In the genomic region with DNA sequence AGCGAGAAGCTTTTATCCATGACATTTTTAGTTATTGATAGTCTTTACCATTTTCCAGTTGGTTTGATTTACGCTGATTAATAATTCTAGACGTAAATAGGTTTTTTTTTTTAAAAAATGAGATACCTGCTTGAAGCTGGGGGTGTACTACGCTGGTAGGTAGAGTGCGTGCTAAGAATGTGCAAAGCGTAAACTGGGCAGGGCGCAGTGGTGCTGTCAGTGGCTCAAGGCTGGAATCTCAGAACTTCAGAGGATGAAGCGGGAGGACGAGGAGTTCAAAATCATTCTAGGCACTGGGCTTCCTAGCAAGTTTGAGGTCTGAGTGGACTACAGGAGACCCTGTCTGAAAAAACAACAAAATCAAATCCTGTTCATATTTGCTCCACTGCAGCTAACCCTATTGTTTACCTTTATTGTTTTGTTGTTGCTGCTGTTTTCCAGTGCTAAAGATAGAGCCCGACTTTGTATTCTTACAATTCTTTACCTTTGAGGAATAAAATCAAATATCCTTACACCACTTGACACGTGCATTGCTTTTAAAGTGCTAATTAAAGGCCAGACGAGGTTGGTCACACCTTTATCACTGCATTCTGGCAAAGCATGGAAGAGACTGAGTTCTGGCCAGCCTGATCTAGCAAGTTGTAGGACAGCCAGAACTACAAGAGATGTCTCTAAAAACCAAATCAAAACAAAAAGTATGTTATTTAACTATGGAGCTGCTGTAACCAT, we compare ENCODE assay signal across 8 mouse cellular contexts. TPM values are rescaled to one million over a fixed set of nuclear protein-coding genes. Genes with fewer than 3 reads are reported as not detected.
A peak's percentile ranks its signal among the peaks of the same experiment; 100 is the strongest.
DNase-seq lines count a peak whose midpoint lies in the region; ATAC-seq and TF ChIP-seq lines count a peak whose summit lies in the region.

No protein-coding gene starts in this region.

- no peaks in the 10 kb centered on the region for H3K9me3 ChIP-seq in hindbrain, embryonic 14.5 days (ENCODE audit: control insufficient read depth, low read length)
- H3K9me3 ChIP-seq in neural tube, embryonic 13.5 days = no peaks in the 10 kb centered on the region

- H3K4me1 ChIP-seq in spleen, adult 2 months (ENCODE audit: control insufficient read depth, insufficient read depth, insufficient read length) = peaks cover 12% of the 10 kb centered on the region; the same call in 1 of the 2 replicates
- H3K4me1 ChIP-seq in hindbrain, embryonic 14.5 days (replicated peaks; ENCODE audit: control insufficient read depth, insufficient read depth, low read length) = peaks cover 18% of the 10 kb centered on the region
- peaks cover 11% of the 10 kb centered on the region for H3K4me1 ChIP-seq in liver, adult 2 months (ENCODE audit: control insufficient read depth, insufficient read depth, low read length)
- peaks cover 32% of the 10 kb centered on the region for H3K4me1 ChIP-seq in neural tube, embryonic 13.5 days (replicated peaks)

- no peak for DNase-seq in spleen, adult 2 months (ENCODE audit: low read depth in 1 of 2, low spot score in 2 of 2)
- DNase-seq in spleen, postnatal 10 days (ENCODE audit: low spot score in 2 of 2) = no peak
- DNase-seq in embryo, embryonic 11 days = peak; percentile 30
- peak; percentile 44 for DNase-seq in hindbrain, embryonic 14.5 days (ENCODE audit: low spot score)
- DNase-seq in liver, adult 2 months (ENCODE audit: extremely low read depth, low read depth, low spot score) = peak; percentile 51
- DNase-seq in natural killer cell, adult 2 months (ENCODE audit: low spot score in 2 of 2) = no peak
- DNase-seq in testis, postnatal 10 days (ENCODE audit: low spot score) = no peak

- no peak overlapping the region for H3K27ac ChIP-seq in spleen, adult 2 months (ENCODE audit: insufficient read depth, low read length)
- peak overlapping the region; percentile 89 for H3K27ac ChIP-seq in hindbrain, embryonic 14.5 days
- peak overlapping the region; percentile 30; the same call in 1 of the 2 replicates for H3K27ac ChIP-seq in liver, adult 2 months (replicated peaks; ENCODE audit: insufficient read depth, low read depth, low read length)
- H3K27ac ChIP-seq in neural tube, embryonic 13.5 days (replicated peaks) = peak overlapping the region; percentile 69; the same call in 1 of the 2 replicates

- peak overlapping the region; percentile 45 for H3K4me3 ChIP-seq in spleen, adult 2 months (ENCODE audit: extremely low read depth, insufficient read depth, insufficient read length)
- peak overlapping the region; percentile 68 for H3K4me3 ChIP-seq in hindbrain, embryonic 14.5 days (replicated peaks; ENCODE audit: low read length)
- H3K4me3 ChIP-seq in liver, adult 2 months (ENCODE audit: insufficient read depth, low read depth, low read length) = peak overlapping the region; percentile 43
- H3K4me3 ChIP-seq in neural tube, embryonic 13.5 days = peak overlapping the region; percentile 76

- ATAC-seq in hindbrain, embryonic 14.5 days (ENCODE audit: low FRiP score) = peak; percentile 47; the same call in 1 of the 2 replicates
- peak; percentile 60 for ATAC-seq in neural tube, embryonic 13.5 days (ENCODE audit: low read depth)

- H3K9ac ChIP-seq in hindbrain, embryonic 14.5 days = peak overlapping the region; percentile 48
- H3K9ac ChIP-seq in liver, adult 2 months (ENCODE audit: low read depth, low read length) = peak overlapping the region; percentile 14; the same call in 1 of the 2 replicates
- H3K9ac ChIP-seq in neural tube, embryonic 13.5 days = peak overlapping the region; percentile 60

- peaks cover 17% of the 10 kb centered on the region for H3K36me3 ChIP-seq in spleen, adult 2 months (ENCODE audit: control insufficient read depth, insufficient read depth, low read length)
- peaks cover 35% of the 10 kb centered on the region for H3K36me3 ChIP-seq in hindbrain, embryonic 14.5 days (replicated peaks; ENCODE audit: control insufficient read depth, insufficient read depth)
- peaks cover 30% of the 10 kb centered on the region for H3K36me3 ChIP-seq in liver, adult 2 months (ENCODE audit: control insufficient read depth, insufficient read depth, low read length)
- H3K36me3 ChIP-seq in neural tube, embryonic 13.5 days = peaks cover 36% of the 10 kb centered on the region

- peaks cover 9% of the 10 kb centered on the region; the same call in 1 of the 2 replicates for H3K79me2 ChIP-seq in liver, adult 2 months (ENCODE audit: control insufficient read depth, insufficient read depth, low read length)

- H3K4me2 ChIP-seq in hindbrain, embryonic 14.5 days (replicated peaks) = peak overlapping the region; percentile 69
- H3K4me2 ChIP-seq in neural tube, embryonic 13.5 days = peak overlapping the region; percentile 95

- no peaks in the 10 kb centered on the region for H3K27me3 ChIP-seq in spleen, adult 2 months (ENCODE audit: control insufficient read depth, insufficient read depth, low read length)
- H3K27me3 ChIP-seq in hindbrain, embryonic 14.5 days (ENCODE audit: control insufficient read depth, insufficient read depth, low read length) = no peaks in the 10 kb centered on the region
- no peaks in the 10 kb centered on the region for H3K27me3 ChIP-seq in liver, adult 2 months (ENCODE audit: control insufficient read depth, insufficient read depth, low read length)
- H3K27me3 ChIP-seq in neural tube, embryonic 13.5 days = no peaks in the 10 kb centered on the region

- no peak for TF ChIP-seq POLR2A in spleen, adult 2 months (IDR thresholded peaks at IDR 0.05; ENCODE audit: low read depth, low read length)
- no peak for TF ChIP-seq POLR2A in liver, adult 2 months (IDR thresholded peaks at IDR 0.05; ENCODE audit: extremely low read depth, insufficient read depth, low read length)

- no peak for TF ChIP-seq CTCF in spleen, adult 2 months (IDR thresholded peaks at IDR 0.05; ENCODE audit: extremely low read depth, insufficient read depth, insufficient read length, insufficient replicate concordance)
- TF ChIP-seq CTCF in liver, adult 2 months (IDR thresholded peaks at IDR 0.05; ENCODE audit: low read depth, low read length) = no peak

- 43% methylated on average over 12 of the region's 12 CpGs for WGBS in spleen, adult 2 months
- WGBS in hindbrain, embryonic 14.5 days = 11% methylated on average over 12 of the region's 12 CpGs
- 17% methylated on average over 12 of the region's 12 CpGs for WGBS in liver, adult 2 months
- WGBS in neural tube, embryonic 13.5 days = 11% methylated on average over 12 of the region's 12 CpGs

RNA-seq across cellular contexts. Expression of gene Rab13, which starts 0.6 kb away (rescaled TPM):
- 1.6 and 2.6 TPM in 2 replicates for polyA plus RNA-seq in spleen, adult 2 months (2012; rRNA removed)
- polyA plus RNA-seq in hindbrain, embryonic 14.5 days (2014; fragmentation: Nextera tagmentation; extraction: Ambion mirVana) = 11.9 and 13.3 TPM in 2 replicates
- total RNA-seq in liver, adult 2 months (2014; rRNA removed) = 4.8 and 5.2 TPM in 2 replicates
- polyA plus RNA-seq in liver, adult 2 months (2012; rRNA removed) = 3.0 and 3.4 TPM in 2 replicates
- 22.9 and 24.1 TPM in 2 replicates for polyA plus RNA-seq in neural tube, embryonic 13.5 days (2015; fragmentation: Nextera tagmentation; extraction: Ambion mirVana)

RNA-seq across cellular contexts. Expression of gene Rps27, which starts 0.7 kb away (rescaled TPM):
- 1,209 and 1,253 TPM in 2 replicates for polyA plus RNA-seq in spleen, adult 2 months (2012; rRNA removed)
- polyA plus RNA-seq in hindbrain, embryonic 14.5 days (2014; fragmentation: Nextera tagmentation; extraction: Ambion mirVana) = 911 and 1,154 TPM in 2 replicates
- total RNA-seq in liver, adult 2 months (2014; rRNA removed) = 904 and 942 TPM in 2 replicates
- 220 and 226 TPM in 2 replicates for polyA plus RNA-seq in liver, adult 2 months (2012; rRNA removed)
- 750 and 953 TPM in 2 replicates for polyA plus RNA-seq in neural tube, embryonic 13.5 days (2015; fragmentation: Nextera tagmentation; extraction: Ambion mirVana)

RNA-seq across cellular contexts. Expression of gene Jtb, which starts 17.3 kb away (rescaled TPM):
- 60.3 and 66.4 TPM in 2 replicates for polyA plus RNA-seq in spleen, adult 2 months (2012; rRNA removed)
- polyA plus RNA-seq in hindbrain, embryonic 14.5 days (2014; fragmentation: Nextera tagmentation; extraction: Ambion mirVana) = 102 and 103 TPM in 2 replicates
- 44.9 and 57.5 TPM in 2 replicates for total RNA-seq in liver, adult 2 months (2014; rRNA removed)
- 73.7 and 77.0 TPM in 2 replicates for polyA plus RNA-seq in liver, adult 2 months (2012; rRNA removed)
- 85.9 and 90.3 TPM in 2 replicates for polyA plus RNA-seq in neural tube, embryonic 13.5 days (2015; fragmentation: Nextera tagmentation; extraction: Ambion mirVana)

RNA-seq across cellular contexts. Expression of gene Creb3l4, which starts 29.2 kb away (rescaled TPM):
- 0.21 and 0.56 TPM in 2 replicates for polyA plus RNA-seq in spleen, adult 2 months (2012; rRNA removed)
- polyA plus RNA-seq in hindbrain, embryonic 14.5 days (2014; fragmentation: Nextera tagmentation; extraction: Ambion mirVana) = 1.8 and 1.9 TPM in 2 replicates
- 0.09 and 0.13 TPM in 2 replicates for total RNA-seq in liver, adult 2 months (2014; rRNA removed)
- 0.12 and 0.16 TPM in 2 replicates for polyA plus RNA-seq in liver, adult 2 months (2012; rRNA removed)
- 3.3 and 3.5 TPM in 2 replicates for polyA plus RNA-seq in neural tube, embryonic 13.5 days (2015; fragmentation: Nextera tagmentation; extraction: Ambion mirVana)

RNA-seq across cellular contexts. Expression of gene Slc39a1, which starts 33.9 kb away (rescaled TPM):
- polyA plus RNA-seq in spleen, adult 2 months (2012; rRNA removed) = 40.5 and 43.3 TPM in 2 replicates
- 42.9 and 48.0 TPM in 2 replicates for polyA plus RNA-seq in hindbrain, embryonic 14.5 days (2014; fragmentation: Nextera tagmentation; extraction: Ambion mirVana)
- 59.3 and 64.3 TPM in 2 replicates for total RNA-seq in liver, adult 2 months (2014; rRNA removed)
- polyA plus RNA-seq in liver, adult 2 months (2012; rRNA removed) = 67.7 and 68.0 TPM in 2 replicates
- 42.4 and 54.8 TPM in 2 replicates for polyA plus RNA-seq in neural tube, embryonic 13.5 days (2015; fragmentation: Nextera tagmentation; extraction: Ambion mirVana)

Comparison
In these comparisons a context has a peak if more than half of its experiments do, and no peak if none do; other contexts are left out.
1. DNase-seq: peak in embryo, embryonic 11 days (single experiment), hindbrain, embryonic 14.5 days (single experiment) and liver, adult 2 months (single experiment); none in spleen, adult 2 months (0 of 2), spleen, postnatal 10 days (0 of 2), natural killer cell, adult 2 months (0 of 2) and testis, postnatal 10 days (single experiment).
2. Peak in every context shown above with its lines, with median percentiles within 50 percentile points of each other: H3K4me3 ChIP-seq and H3K9ac ChIP-seq.